Mouse (Mus musculus) gastrocnemius, postnatal 25 days (tissue): ENCODE results near the gene Nfat5. TPM values are rescaled to one million over a fixed set of nuclear protein-coding genes. Genes with fewer than 3 reads are reported as not detected.

ENCODE experiments used
- DNase-seq: peaks from one replicate; pipeline ENCODE4 v3.0.0; 2022
- long read RNA-seq, 2 experiments: library from polyadenylated mRNA; stranded (forward); transcript quantifications; one replicate each; pipeline ENCODE4 v2.0.0; 2021
- total RNA-seq, 2 experiments: library from RNA; stranded (reverse); gene quantifications; 1 replicate in 1 of 2; 2 replicates in 1 of 2; pipeline ENCODE4 v1.2.3; 2021

Nfat5 gene
- total RNA-seq = 10 to 100 TPM; 14.4 to 16.9 TPM
- long read RNA-seq, experiment 1, partial matches to known transcripts = 0 of 3 reads
- long read RNA-seq, experiment 1, other reads (novel, unspliced or antisense) = 3 of 3 reads
- long read RNA-seq, experiment 2, partial matches to known transcripts = 0 of 5 reads
- long read RNA-seq, experiment 2, other reads (novel, unspliced or antisense) = 3 of 5 reads

DNA sequence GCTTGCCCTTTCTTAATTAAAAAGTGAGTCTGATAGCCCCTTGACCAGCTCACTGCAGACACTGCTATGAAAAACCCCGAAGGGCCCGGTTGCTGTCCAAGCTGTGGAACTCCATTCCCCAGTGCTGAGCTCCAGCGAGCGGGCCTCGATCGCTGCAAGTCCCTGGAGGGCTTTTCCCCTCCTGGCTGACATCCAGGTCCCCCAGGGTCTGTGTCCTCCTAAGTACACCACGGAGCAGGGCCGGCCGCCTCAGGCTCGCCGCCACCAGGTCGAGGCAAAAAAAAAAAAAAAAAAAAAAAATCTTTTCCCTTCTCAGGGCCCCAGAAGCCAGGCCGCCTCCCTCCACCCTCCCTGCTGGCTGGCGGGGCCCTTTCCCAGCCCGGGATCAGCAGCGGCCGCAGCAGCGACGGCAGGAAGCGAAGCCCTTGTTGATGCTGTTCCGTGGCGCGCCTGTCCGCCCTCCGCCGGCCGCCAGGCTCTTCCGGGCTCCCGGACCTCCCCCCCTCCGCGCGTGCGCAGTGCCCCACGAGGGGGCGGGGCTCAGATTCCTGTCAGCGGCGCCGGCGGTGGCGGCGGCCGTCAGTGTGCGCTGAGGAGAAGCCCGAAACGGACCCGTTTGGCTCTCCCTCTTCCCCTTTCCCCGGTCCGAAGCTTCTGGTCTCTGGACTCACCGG lies at the start of gene Nfat5:
Nfat5 (plus strand) TSS at position 543 of the 674 bp plus-strand sequence.
- peak; percentile 96 for DNase-seq

DNA sequence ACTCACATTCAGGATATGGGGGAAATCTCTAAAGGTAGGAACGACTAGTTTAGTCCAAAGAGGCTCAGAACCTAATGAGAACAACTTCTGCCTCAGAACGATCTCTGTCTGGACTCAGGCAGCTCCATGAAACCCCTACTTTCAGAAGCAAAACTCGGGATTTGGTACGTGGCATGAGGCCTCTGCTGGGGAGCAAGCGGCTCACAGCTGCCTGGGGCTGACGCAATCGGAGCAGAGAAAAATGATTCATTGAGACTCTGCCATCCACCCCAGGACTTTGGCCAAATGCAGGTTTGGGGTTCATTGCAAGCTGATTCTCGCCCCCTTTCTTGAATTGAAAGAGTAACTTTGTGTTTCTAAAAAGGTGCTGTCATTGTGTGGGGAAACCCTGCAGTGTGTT lies 49.1 kb upstream of the Nfat5 start:
- DNase-seq = peak; percentile 23

DNA sequence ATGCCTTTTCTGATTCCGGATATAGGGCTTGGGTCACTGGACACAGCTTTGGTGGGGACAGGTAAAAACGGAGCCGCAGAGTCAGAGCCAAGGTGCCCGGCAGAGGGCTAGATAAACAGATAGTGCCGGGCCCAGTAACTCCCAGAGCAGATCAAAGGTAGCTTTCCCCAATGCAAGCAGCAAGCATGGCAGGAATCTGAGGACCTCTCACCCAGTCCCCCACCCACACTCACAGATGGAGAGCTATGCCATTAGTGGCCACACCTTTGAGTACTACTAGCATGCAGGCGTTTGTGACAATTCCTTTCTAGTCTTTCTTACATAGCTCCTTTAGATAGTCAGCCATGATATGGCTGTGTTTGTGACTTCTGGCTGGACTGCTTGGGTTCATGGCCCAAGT lies 44.8 kb upstream of the Nfat5 start:
- DNase-seq = no peak

DNA sequence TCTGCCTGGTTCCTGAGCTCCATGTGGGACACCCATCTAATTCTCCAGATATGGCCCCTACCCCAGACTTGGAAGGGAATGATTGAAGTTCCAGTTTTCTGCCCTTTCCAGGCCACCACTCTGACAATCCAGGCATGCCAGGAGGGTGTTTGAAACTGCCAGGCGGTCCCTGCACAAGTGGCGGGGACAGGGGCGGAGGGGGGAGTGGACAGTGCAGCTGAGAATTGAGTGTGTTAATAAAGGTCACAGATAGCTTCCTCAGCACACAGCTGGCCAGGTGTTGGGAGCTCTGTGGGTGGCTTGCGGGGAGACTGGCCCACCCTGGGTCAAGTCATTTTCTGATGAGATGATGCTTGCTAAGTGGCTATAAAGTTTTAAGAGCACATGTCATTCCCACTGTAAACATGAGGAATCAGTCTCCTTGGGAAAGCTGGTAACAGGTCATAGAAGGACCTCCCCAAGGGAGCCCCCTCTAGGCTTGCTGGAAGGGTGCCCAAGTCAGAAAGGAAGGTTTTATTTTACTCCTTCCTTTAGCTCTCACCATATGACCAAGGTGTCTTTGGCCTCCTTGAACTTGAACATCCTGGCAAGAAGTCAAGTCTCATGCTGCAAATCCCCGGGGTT lies 41.7 kb upstream of the Nfat5 start:
- no peak for DNase-seq

DNA sequence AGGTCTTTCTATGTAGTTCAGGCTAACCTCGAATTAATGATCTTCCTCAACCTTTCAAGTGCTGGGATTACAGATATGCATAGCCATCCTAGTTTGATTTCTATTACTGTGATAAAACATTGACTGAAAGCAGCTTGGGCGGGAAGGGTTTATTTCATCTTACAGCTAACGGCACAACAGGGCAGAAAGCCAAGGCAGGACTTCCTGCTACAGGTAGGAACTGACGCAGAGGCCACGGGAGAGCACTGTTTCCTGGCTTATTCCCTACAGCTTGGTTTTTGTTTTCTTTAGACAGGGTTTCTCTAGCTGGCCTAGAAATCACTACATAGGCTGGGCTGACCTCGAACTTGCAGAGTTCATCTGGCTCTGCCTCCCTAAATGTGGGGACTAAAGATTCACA lies 40.1 kb upstream of the Nfat5 start:
- no peak for DNase-seq

DNA sequence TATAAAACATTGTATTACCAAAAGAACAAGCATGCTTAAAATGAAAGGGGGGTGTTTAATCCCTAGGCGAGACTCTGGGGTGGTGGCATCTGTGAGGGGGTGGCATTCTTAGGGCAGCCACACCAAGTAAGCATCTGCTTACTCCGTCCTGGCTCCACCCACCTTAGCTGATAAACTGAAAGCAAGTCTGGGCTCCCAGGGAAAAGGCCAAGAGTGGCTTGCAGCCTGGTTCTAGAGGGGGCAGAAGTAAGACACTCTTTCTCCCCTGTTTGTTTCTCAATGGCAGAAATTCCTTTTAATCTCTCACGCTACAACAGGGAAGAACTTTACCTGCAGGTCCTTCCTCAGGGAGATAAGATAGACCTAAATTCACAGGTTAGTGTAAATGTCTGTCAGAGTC lies 38.9 kb upstream of the Nfat5 start:
- DNase-seq = no peak

DNA sequence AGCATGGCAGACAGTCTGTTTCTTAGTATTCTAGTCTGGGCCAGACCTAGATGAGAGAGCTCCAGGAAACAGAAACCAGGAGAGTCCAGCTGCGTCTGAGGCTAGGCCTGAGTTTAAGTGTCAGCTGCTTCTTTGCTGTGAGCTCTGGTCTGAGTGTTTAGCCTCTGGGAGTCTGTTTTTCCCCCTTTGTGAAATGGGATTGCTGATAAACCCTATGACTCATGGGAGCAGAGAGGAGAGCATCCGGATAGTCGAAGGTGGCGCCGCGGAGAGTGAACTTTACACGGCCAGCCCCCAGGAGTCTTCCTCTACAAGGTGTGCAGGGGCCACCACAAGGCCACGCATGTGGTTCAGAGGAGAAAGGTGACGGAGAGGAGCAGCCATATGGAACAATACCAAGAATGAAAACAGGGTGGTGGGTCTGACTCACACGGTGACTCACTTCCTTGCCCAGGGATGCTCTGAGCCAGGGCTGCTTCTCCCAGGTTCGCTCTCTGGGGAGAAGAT lies 38.3 kb upstream of the Nfat5 start:
- no peak for DNase-seq

DNA sequence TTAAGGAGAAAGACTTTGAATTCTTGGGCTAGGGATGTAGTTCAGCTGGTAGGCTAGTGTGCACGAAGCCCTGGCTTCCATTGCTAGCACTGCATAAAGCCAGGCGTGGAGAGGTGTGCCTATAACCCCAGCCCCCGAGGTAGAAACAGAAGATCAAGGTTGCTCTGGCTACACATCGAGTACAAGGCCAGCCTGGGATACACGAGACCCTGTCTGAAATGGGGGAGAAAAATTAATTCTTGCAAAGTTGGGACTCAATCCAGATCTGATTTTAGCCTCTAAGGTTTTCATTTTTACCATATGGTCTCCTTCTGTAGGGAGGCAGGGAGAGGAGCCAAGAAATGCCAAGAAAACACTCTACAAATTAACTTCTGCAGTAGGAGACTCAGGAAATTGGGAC lies 36.0 kb upstream of the Nfat5 start:
- no peak for DNase-seq

DNA sequence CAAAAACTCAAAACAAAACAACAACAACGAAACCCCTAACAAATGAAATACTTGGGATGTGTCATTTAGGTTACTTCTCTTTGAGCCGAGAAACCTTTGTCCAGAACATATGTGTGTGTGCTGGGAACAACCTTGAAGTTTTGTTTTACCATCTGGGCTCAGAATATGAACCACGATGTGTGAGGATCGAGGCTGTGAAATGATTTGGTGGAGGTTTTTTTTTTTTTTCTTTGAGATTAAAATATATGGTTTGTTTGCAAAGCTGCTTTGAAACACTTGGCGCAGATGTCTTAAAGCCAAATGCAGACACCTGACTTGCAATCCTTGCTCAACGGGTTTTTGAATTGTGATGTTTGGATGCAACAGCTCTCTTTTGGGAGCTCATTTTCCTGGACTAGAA lies 33.1 kb upstream of the Nfat5 start:
- no peak for DNase-seq

DNA sequence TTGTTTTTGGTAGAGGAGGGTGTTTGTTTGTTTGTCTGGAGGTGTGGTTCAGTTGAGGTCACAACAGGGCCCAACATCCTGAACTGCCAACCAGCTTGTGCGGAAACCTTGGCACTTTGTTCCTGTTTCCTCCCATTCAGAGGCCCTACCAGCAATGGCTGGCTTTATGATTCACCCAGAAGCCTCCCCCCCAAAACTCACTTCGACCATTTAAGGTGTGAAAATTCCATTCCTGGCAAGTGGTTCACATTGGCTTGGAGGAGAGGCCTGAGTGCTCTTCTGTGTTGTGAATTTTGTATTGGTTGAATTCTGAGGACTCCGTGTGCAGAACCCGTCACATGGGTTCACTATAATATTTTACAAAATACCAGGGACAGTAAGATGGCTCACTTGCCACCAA lies 32.1 kb upstream of the Nfat5 start:
- DNase-seq = no peak

DNA sequence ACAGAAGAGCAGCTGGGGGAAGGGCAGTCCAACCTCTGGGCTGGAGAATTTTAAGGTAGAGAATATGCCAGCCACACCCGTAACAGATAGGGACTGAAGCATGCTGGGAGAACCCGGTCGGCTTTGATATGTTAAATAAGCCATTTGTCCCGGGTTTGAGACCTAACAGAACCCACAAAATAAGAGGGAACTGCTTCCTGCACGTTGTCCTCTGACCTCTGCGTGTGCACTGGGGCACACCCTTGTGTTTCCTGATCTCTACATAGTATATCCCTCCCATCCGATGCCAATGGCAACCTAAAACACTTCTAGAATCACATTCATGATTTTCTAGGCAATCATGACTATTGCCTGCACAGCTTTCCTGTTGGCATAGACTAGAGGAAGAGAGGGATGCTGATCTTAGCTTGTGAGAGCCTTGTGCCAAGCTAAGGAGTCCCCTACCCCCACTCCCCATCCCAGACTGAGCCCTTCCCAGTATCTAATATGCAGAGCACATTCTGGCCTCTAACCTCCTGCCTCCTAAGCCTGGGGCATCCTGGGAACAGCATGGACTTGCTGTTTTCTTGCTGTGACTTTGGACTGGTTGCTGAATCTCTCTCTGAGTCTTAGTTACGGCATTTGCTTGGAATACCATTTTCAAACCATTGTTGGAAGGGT lies 31.1 kb upstream of the Nfat5 start:
- no peak for DNase-seq

DNA sequence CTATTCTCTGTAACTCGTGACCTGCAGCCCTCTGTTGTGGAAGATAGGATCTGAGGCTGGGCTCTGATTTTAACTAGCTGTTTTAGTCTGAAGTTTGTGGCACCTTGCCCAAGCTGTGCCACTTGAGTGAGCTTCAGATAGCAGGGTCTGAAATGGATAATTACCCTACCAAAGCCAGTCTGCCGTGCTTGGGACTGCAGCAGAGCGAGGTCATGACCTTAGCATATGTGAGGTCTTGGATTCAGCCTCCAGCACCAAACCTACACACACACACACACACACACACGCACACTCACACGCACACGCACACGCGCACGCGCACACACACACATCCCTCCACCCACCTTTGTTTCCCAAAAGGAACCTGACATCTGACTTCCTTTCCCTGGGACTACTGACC lies 27.5 kb upstream of the Nfat5 start:
- DNase-seq = no peak

DNA sequence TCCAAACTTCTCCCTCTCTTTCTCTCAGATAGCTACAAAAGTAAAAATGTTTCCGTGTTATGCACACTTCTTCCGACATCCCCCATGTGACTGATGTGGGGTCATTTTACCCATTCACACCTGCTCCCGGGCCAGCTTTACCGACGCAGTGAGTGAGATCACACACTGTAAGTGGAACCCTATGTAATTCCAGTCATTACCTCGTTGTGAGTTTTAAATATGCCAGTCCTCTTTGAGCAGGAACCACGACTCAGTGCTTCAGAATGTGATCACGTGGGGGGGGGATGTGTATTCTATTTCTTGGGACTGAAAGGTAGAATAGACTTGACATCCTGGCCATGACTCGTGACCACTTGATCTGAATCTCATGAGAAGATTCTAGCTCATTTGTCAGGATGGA lies 24.8 kb upstream of the Nfat5 start:
- DNase-seq = no peak

DNA sequence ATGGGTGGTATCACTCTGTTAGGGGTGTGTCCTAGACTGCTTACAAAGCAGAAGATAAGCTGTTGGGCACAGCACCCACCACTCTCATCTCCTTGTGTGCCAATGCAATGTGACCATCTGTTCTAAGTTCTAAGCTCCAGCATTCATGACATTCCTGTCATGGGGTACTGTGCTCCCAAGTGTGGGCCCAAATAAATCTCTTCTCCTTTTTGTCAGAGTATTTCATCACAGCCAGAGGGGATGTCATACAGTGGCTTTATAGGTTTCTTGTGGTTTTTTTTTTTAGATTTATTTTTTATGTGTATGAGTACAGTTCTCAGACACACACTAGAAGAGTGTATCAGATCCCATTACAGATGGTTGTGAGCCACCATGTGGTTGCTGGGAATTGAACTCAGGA lies 24.1 kb upstream of the Nfat5 start:
- no peak for DNase-seq

DNA sequence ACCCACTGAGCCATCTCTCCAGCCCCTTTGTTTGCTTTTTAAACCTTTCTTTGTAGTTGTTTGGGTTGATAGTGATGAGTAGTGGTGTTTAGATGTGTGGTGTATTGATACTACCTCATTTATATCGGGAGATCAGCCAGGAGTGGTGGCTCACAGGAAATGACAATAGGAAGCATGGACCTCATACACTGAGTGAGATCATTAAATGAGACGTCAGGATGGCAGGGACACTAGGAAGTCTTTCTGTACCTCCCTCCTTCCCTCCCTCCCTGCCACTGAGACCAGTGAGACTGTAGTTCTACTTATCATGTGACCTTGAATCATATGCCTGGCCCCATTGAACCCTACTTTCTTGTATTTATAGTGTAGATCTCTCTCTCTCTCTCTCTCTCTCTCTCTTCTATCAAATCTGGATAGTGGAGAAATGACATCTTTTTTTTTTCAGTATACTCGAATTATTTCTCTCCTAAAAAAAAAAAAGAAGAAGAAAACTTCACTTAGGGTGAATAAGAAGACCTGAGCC lies 23.6 kb upstream of the Nfat5 start:
- DNase-seq = no peak

DNA sequence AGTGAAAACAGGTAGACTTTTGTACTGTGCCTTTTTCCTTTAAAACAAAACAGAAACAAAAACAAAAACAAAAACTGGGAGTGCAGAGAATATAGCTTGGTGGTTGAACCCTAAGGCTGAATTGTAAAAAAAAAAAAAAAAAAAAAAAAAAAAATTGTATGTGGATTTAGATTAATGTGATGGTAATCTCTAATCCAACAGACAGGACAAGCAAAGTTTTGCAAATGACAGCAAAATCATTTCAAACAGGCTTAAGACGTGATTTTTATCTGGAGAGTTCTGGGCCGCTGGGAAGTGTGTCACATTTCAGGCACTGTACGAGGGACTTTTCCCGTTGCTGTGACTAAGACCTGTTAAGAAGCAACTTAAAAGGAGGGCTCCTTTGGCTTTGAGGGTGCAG lies 23.0 kb upstream of the Nfat5 start:
- no peak for DNase-seq

DNA sequence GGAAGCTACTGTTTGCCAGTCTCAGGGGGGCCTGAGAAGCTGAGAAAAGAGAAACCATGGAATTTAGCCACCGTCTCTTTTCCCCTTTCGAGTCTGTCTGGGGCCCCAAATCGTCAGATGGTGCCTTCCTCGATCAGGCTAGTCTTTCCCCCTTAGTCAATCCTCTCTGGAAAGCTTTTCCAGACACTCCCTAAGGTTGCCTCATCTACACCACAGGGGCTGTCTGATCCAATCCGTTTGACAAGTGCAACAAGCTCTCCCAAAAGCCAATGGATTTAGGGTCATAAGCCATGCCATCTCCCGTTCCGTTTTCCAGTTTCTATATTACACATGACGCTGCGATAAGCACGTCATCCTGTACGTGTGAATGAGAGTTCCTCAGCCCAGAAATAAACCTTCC lies 22.5 kb upstream of the Nfat5 start:
- DNase-seq = no peak

DNA sequence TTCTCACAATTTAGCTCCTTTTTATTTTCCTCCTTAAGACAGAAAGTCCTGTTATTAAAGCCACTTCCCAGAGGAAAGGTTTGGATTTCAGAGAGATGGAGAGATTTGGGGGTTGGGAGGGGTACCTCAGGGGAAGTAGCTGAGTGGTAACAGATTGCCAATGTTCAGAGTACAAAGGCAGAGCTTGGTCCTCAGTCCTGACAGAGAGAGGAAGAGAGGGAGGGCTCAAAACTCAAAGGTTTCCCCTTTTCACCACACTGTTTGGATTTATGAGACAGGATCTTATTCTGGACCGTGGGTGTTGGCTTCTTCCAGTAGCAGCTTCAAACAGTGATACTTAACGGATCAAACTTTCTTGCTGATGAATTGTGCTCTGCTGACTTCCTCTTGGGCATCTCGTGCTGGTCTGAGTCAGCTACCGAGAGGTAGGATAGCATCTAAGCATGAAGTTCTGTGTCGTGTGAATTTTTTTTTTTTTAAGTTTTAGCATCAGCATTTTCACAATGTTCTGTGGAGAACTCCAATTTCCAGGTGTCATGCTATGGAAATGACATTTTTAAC lies 15.9 kb upstream of the Nfat5 start:
- DNase-seq = no peak

DNA sequence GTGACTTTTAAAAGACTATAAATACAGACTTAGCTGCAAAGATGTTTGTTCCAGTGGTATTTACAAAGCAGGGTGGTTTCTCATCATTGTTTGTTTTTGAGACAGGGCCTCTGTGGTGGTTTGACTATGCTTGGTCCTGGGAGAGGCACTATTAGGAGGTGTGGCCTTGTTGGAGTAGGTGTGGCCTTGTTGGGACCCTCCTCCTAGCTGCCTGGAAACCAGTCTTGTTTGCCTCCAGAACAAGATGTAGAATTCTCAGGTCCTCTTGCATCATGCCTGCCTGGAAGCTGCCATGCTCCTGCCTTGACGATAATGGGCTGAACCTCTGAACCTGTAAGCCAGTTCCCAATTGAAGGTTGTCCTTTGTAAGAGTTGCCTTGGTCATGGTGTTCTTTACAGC lies 14.7 kb upstream of the Nfat5 start:
- DNase-seq = no peak

DNA sequence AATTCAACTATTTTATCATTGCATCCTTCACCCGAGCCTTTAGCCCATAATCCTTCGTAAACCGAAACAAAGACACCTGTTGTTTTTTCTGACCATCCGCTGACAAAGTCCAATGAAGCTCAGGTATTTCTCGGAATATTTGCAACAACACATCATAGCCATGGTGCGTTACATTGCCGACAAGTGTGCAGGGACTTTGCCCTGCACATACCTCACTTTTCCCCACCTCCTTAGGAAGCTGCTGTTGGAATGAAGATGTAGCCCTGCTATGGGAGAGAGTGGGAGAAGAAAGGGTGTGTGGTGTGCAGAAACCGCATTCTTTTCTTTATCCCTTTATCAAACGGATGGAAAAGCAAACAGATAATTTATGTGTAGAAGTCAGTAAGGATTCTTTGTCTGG lies 6.6 kb upstream of the Nfat5 start:
- DNase-seq = no peak

DNA sequence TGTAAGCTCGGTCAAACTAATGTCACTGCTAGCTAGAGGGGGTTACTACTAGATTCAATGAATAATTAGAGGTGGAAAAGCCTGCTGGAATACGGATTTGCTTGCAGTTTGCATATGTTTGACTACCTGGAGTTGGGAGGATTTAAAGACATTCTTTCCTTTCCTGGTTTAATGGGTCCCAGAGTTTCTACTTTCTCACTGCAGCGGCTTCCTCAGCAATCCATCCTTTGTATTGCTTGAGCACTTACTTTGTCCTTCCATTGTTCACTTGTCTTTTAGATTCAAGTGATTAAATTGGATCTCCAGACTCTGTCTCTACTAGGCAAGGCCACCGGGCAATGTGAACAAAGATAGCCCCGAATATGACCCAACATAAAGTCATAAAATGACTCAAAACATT lies 5.7 kb upstream of the Nfat5 start:
- no peak for DNase-seq

DNA sequence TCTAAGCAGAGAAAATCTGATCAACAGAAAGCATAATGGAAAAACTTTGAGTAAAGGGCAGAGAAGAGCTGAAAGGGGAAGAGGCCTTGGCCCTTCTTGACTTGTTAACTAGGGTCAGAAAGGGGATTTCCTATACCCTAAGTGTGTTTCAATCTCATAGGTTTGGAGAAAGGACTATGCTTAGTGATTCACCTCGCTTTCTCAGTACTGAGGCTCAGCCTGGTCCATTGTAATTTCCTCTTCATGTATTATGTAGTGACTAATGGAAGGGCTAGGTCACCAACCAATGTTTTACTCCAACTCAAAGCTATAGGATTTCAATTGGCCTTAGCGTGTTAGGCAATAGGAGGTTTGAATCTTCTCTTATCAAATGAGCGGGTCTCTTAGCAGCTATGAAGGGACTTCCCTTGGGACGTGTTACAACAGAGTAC lies 2.1 kb upstream of the Nfat5 start:
- DNase-seq = no peak
